Mouse (Mus musculus) lung, adult 2 months (tissue): ENCODE data around the gene Fgr.

Experiments used
- CTCF ChIP-seq: fragments of 200-500 bp; IDR thresholded peaks from 2 replicates; pipeline ENCODE4 v1.5.1; 2011; ENCODE audit warnings: mild to moderate bottlenecking, low read length, control low read depth; ENCODE audit not compliant: insufficient read depth
- POLR2A ChIP-seq: fragments of 200-500 bp; IDR thresholded peaks from 2 replicates; pipeline ENCODE4 v1.6.1; 2011; ENCODE audit warnings: low read depth, mild to moderate bottlenecking, control low read depth, low read length, borderline replicate concordance; ENCODE audit errors: extremely low read depth

GRCm38 (mm10) chr4:133022217-133022616 lies 48.3 kb downstream of the Fgr start:
- TF ChIP-seq POLR2A = no peak
- no peak for TF ChIP-seq CTCF
